Mouse (Mus musculus) liver, postnatal 0 days (tissue): ENCODE results near the gene Clybl. TPM values are rescaled to one million over a fixed set of nuclear protein-coding genes. Genes with fewer than 3 reads are reported as not detected.

Experiments used
- ATAC-seq: fragments of 200-750 bp; cut with Nextera tagmentation; 2 replicates; pipeline ENCODE4 v1.8.0; 2017; ENCODE audit warnings: mild to moderate bottlenecking, moderate library complexity
- DNase-seq: peaks from one replicate; pipeline ENCODE4 v3.0.0-alpha.2; 2016
- H3K27ac ChIP-seq: fragments of 300-500 bp; sonication (generic); 2 replicates; pipeline ENCODE4 v1.5.1; 2014; ENCODE audit warnings: antibody characterized with exemption, moderate library complexity, mild to moderate bottlenecking, low read depth
- H3K27me3 ChIP-seq: fragments of 300-500 bp; sonication (generic); 2 replicates; pipeline ENCODE4 v1.6.1; 2014; ENCODE audit warnings: low read length, control low read depth, mixed read lengths; ENCODE audit not compliant: insufficient read depth
- H3K36me3 ChIP-seq: fragments of 300-500 bp; sonication (generic); replicated peaks from 2 replicates; pipeline ENCODE4 v1.6.1; 2014; ENCODE audit warnings: mild to moderate bottlenecking, control low read depth, low read length, moderate library complexity, mixed read lengths; ENCODE audit not compliant: insufficient read depth
- H3K4me1 ChIP-seq: fragments of 300-500 bp; sonication (generic); 2 replicates; pipeline ENCODE4 v1.6.1; 2014; ENCODE audit warnings: antibody characterized with exemption, mild to moderate bottlenecking, control low read depth; ENCODE audit not compliant: insufficient read depth
- H3K4me2 ChIP-seq: fragments of 300-500 bp; sonication (generic); 2 replicates; pipeline ENCODE4 v1.6.1; 2014; ENCODE audit warnings: low read depth, mild to moderate bottlenecking, low read length, moderate library complexity, mixed read lengths
- H3K4me3 ChIP-seq: fragments of 300-500 bp; sonication (generic); 2 replicates; pipeline ENCODE4 v1.5.1; 2014; ENCODE audit warnings: low read depth, low read length
- H3K9ac ChIP-seq: fragments of 300-500 bp; sonication (generic); replicated peaks from 2 replicates; pipeline ENCODE4 v1.6.1; 2014; ENCODE audit warnings: mild to moderate bottlenecking, moderate library complexity
- H3K9me3 ChIP-seq: fragments of 300-500 bp; sonication (generic); 2 replicates; pipeline ENCODE4 v1.6.1; 2016; ENCODE audit warnings: mild to moderate bottlenecking, control low read depth, low read length, mixed read lengths
- CTCF ChIP-seq: sonication (generic); IDR thresholded peaks from 2 replicates; pipeline ENCODE4 v1.5.1; 2016; ENCODE audit warnings: antibody characterized with exemption, low read depth
- EP300 ChIP-seq: IDR thresholded peaks from 2 replicates; pipeline ENCODE4 v1.6.1; 2016; ENCODE audit warnings: antibody characterized with exemption, low read depth, mild to moderate bottlenecking
- WGBS: fragments of 180-500 bp; shearing (Covaris S2); extraction: QIAGEN DNeasy Blood & Tissue Kit; methylation state at CpG from one replicate; pipeline ENCODE4 v1.1.7; 2014; ENCODE audit not compliant: insufficient replicate concordance; 5-methylcytosine and 5-hydroxymethylcytosine counted together
- polyA plus RNA-seq: library from polyadenylated mRNA; unstranded; fragments of >200 nt; fragmentation: Nextera tagmentation; extraction: Ambion mirVana; gene quantifications from 2 replicates; pipeline ENCODE4 v1.2.1, GENCODE M21; 2015

The Clybl gene
- polyA plus RNA-seq, 1 experiment from 2014 or later: 36.0 TPM

GRCm38 (mm10) chr14:122367252-122367868 is 185.9 kb downstream of the Clybl start:
- no peaks in the 10 kb centered on the region for H3K36me3 ChIP-seq
- no peaks in the 10 kb centered on the region for H3K9me3 ChIP-seq
- H3K27ac ChIP-seq: no peak overlapping the region
- DNase-seq: no peak
- H3K27me3 ChIP-seq: no peaks in the 10 kb centered on the region
- H3K9ac ChIP-seq: no peak overlapping the region
- H3K4me3 ChIP-seq: no peak overlapping the region
- no peak for TF ChIP-seq CTCF
- TF ChIP-seq EP300: no peak
- no peak overlapping the region for H3K4me2 ChIP-seq
- 86% methylated on average over 28 of the region's 28 CpGs for WGBS
- ATAC-seq: no peak
- H3K4me1 ChIP-seq: no peaks in the 10 kb centered on the region

DNA sequence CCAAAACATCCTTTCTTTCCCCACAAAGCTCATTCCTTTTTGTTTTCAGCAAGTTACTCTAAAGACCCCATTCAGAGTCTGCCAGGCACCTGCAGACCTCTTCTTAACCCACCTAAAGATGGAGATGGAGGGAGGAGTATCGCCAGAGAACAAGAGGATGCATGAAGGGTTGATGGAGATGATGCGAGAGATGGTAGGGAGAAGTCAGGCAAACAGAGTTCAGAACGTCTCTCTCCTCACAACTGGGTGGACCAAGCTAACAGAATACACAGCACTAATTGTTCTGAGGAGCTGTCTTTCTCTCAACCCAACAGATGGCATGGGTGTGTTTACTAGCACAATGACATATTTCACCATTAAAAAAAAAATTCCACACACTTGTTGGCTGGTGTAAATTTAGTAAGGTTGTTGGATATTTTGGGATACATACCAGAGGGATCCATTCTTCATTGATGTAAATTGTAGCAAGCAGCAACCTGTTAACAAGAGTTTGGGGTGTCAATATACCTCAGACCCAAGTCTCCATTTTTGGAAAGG is 186.4 kb downstream of the Clybl start:
- no peak overlapping the region for H3K4me3 ChIP-seq
- H3K9ac ChIP-seq: no peak overlapping the region
- no peaks in the 10 kb centered on the region for H3K27me3 ChIP-seq
- TF ChIP-seq EP300: no peak
- TF ChIP-seq CTCF: no peak
- no peaks in the 10 kb centered on the region for H3K36me3 ChIP-seq
- H3K9me3 ChIP-seq: no peaks in the 10 kb centered on the region
- H3K4me1 ChIP-seq: no peaks in the 10 kb centered on the region
- DNase-seq: no peak
- ATAC-seq: no peak
- no peak overlapping the region for H3K27ac ChIP-seq
- 88% methylated on average over 3 of the region's 3 CpGs for WGBS
- no peak overlapping the region for H3K4me2 ChIP-seq

- no peak overlapping the region for H3K4me2 ChIP-seq
- H3K4me3 ChIP-seq: no peak overlapping the region
- ATAC-seq: no peak
- H3K36me3 ChIP-seq: no peaks in the 10 kb centered on the region
- no peaks in the 10 kb centered on the region for H3K9me3 ChIP-seq
- no peak for DNase-seq
- H3K27ac ChIP-seq: no peak overlapping the region
- H3K27me3 ChIP-seq: no peaks in the 10 kb centered on the region
- no peak for TF ChIP-seq EP300
- no peak for TF ChIP-seq CTCF
- 86% methylated on average over 8 of the region's 8 CpGs for WGBS
- H3K4me1 ChIP-seq: no peaks in the 10 kb centered on the region
- no peak overlapping the region for H3K9ac ChIP-seq
Observed at GRCm38 (mm10) chr14:122368501-122368900, 187.0 kb downstream of the Clybl start.

DNA sequence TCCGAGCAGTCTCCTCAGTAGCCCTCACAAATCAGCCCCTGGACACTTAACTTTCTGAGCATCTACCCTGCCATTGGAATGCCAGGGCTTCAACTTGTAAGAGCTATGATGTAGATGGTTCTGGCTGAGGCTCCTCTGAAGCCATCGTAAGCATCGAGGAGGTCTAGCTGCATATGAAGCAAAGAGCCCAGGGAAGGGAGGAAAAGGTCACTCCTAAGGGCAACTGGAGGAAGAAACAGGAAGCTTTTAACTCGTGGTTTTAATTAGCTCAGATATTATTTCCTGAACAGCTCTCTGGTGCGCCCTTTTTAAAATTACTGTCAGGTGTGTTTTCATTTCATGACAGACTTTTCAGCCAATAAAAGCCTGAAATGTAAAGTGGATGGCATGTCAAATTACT is 190.5 kb downstream of the Clybl start:
- Histone ChIP-seq H3K4me1 (no peaks in the 10 kb centered on the region), H3K27me3 (no peaks in the 10 kb centered on the region), H3K9ac (no peak overlapping the region), H3K4me3 (no peak overlapping the region), H3K27ac (no peak overlapping the region), H3K9me3 (no peaks in the 10 kb centered on the region), H3K36me3 (no peaks in the 10 kb centered on the region), H3K4me2 (no peak overlapping the region)
- ATAC-seq (no peak), DNase-seq (no peak)
- TF ChIP-seq CTCF (no peak), EP300 (no peak)
- WGBS: 58% methylated on average over 5 of the region's 5 CpGs

DNA sequence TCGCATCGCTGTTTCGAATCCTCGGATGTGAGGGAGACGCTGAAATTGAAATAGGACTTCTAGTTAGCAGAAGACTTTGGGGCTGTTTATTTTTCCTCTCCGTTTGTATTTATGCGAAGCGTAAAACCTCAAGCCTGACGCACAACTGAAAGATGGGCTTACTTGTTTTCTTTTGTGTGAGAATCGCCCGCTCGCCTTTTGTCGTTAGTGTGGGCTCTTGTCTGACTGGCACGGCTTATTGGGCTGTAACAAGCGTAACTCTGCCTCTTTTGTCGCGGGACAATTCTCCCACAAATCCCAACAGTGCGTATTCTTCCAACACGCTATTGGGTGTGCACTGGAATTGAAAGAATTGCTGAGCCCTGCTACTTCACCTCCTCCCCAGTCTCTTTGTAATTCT is 192.0 kb downstream of the Clybl start:
- WGBS: 59% methylated on average over 19 of the region's 19 CpGs
- no peak for TF ChIP-seq CTCF
- no peak for TF ChIP-seq EP300
- ATAC-seq: no peak

GRCm38 (mm10) chr14:122374285-122374997 is 192.9 kb downstream of the Clybl start:
- WGBS: 40% methylated on average over 9 of the region's 9 CpGs
- no peak for ATAC-seq

More for the DNA sequence above, 192.0 kb downstream of the Clybl start:
- H3K4me3 ChIP-seq: no peak overlapping the region
- H3K27me3 ChIP-seq: no peaks in the 10 kb centered on the region
- H3K36me3 ChIP-seq: no peaks in the 10 kb centered on the region
- DNase-seq: no peak
- no peaks in the 10 kb centered on the region for H3K9me3 ChIP-seq
- H3K4me2 ChIP-seq: no peak overlapping the region
- H3K9ac ChIP-seq: no peak overlapping the region
- H3K4me1 ChIP-seq: no peaks in the 10 kb centered on the region
- H3K27ac ChIP-seq: no peak overlapping the region

More at GRCm38 (mm10) chr14:122374285-122374997, 192.9 kb downstream of the Clybl start:
- TF ChIP-seq EP300 (no peak), CTCF (no peak)
- no peak overlapping the region for H3K4me3 ChIP-seq
- no peak overlapping the region for H3K4me2 ChIP-seq
- no peaks in the 10 kb centered on the region for H3K36me3 ChIP-seq
- no peaks in the 10 kb centered on the region for H3K9me3 ChIP-seq
- no peaks in the 10 kb centered on the region for H3K4me1 ChIP-seq
- no peak overlapping the region for H3K27ac ChIP-seq
- no peak overlapping the region for H3K9ac ChIP-seq
- DNase-seq: no peak
- H3K27me3 ChIP-seq: no peaks in the 10 kb centered on the region
